Mouse (Mus musculus) E14TG2a.4 (cell line): ENCODE measurements around the gene Ahcyl2.

Experiments used
- CTCF ChIP-seq: conservative IDR thresholded peaks from 2 replicates; pipeline ENCODE4 v1.5.1; 2014; ENCODE audit warnings: low read length
- NANOG ChIP-seq: IDR thresholded peaks from 2 replicates; pipeline ENCODE4 v1.6.1; 2014; ENCODE audit warnings: borderline replicate concordance, low read length, mixed read lengths
- POU5F1 ChIP-seq: IDR thresholded peaks from 2 replicates; pipeline ENCODE4 v1.6.1; 2014; ENCODE audit warnings: low read length, borderline replicate concordance

- TF ChIP-seq CTCF, result no peak
- no peak for TF ChIP-seq NANOG
- TF ChIP-seq POU5F1, result no peak
Measured at GRCm38 (mm10) chr6:29847643-29848166, 79.9 kb downstream of the Ahcyl2 start.
